Mouse (Mus musculus): Measurements from ENCODE around the gene Phf11c.

- peak; percentile 80 for TF ChIP-seq POLR2A (IDR thresholded peaks at IDR 0.05; ENCODE audit: extremely low read depth, insufficient read depth, low read length)
- TF ChIP-seq CTCF (IDR thresholded peaks at IDR 0.05; ENCODE audit: extremely low read depth, insufficient read depth, low read length), result no peak
Observed at GRCm38 (mm10) chr14:59440558-59441471, 45.6 kb upstream of the Phf11c start, which contains the start of the genes Setdb2 and Cab39l.

Data from cortical plate, adult 2 months (tissue).